Mouse (Mus musculus) stomach, adult 2 months (tissue): ENCODE data around the gene Dnaic2. TPM values are rescaled to one million over a fixed set of nuclear protein-coding genes. Genes with fewer than 3 reads are reported as not detected.

ENCODE experiments used
- polyA plus RNA-seq: library from polyadenylated mRNA; depleted of rRNA; stranded (reverse); fragments of >200 nt; gene quantifications from 2 replicates; pipeline ENCODE4 v1.2.3, GENCODE M21; 2012; rRNA removed

Gene Dnaic2
- polyA plus RNA-seq, result 0.16 and 0.31 TPM in 2 replicates

DNA sequence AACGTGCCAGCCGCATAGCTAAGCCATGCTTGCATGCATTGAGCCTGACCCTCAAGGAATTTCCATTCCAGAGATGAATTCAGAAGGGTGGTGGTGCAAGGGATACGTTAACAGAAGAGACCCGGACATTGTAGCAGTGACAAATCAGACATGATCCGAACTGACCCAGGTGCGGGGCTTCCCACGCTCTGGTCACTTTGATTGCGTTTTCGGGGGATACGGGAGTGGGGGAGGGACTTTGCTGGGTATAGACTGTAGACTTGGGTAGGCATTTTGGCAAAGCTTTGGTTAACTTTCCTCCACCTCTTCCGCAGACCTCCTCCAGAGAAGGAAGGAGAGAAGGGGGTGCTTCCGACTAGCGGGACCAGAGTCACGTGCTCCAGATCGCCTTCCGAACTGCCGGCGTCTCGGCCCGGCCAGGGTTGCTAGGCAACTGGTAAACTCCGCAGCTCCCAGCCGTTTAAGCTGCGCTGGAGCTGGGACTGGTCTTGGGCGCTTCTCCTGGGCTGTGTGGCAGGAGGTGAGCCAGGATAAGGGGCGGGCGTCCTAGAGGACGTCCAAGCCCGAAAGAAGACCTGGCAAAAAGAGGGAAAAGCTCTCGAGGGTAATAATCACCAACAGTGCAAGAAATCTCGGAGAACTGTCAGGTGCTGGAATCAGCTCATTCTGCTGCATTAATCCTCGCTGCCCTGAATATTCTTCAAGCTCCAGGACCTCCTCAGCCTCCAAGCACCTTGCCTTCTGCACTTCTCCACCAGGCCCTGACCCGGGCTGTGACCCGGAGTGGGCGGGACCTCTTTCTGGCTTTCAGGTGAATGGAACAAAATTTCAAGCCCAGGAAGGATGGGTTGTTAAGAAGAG is at the start of gene Dnaic2:
Dnaic2 (plus strand) TSS at position 444 of the 861 bp plus-strand sequence.

DNA sequence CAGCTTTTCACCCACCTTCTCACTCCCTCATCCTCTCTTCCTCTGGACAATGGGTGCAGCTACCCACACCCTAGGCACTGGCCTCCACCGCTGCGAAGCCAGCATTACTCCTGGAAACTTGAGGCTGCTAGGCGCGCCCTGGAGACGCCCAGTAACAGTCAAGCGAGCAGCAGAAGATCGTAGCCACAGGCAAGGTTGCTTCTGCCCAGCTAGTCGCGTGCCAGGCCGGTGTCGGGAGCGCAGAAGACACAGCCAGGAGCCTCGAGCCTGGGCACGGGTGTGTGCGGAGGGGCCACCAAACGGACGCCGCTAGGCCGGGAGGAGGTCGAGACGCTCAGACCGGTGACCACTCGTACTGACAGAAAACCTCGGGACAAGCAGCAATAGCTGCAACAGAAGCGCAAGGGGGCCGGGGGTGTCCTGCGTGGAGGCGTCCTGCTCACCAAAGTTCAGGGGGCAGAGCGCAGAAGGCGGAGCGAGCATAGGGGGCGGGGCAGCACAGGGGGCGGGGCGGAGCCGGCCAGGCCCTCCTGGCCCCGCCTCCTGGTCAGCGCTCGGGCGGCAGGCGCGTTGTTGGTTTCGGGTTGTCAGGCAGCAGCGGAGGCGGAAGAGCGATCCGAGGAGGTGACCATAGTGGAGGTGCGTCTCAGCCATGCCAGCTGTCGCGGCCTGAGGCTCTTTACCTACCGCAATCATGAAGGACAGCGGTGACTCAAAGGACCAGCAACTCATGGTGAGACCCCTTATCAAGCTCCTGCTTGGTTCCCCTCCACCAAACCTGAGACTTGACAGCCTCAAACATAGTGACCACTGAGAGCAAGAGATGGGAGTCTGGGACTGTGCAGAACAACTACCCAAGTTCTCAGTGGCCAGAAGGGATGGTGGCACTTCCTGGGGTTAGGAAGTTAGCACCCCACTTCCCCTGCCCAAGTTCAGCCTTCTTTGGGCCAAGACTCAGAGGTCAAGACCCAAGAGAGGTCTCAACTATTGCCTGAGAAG is 37.9 kb downstream of the Dnaic2 start, which contains the start of gene Kif19a:
Kif19a (plus strand) TSS at position 569 of the 999 bp plus-strand sequence.

GRCm38 (mm10) chr11:114795848-114796322 is 68.7 kb downstream of the Dnaic2 start, which contains the start of gene Btbd17:
Gene Btbd17 (minus strand): TSS chr11:114795945.

GRCm38 (mm10) chr11:114798624-114799023 is 71.4 kb downstream of the Dnaic2 start, which contains the start of gene Gpr142:
Gene Gpr142 (plus strand): TSS chr11:114798924.

Other genes with a start within 250 kb of the Dnaic2 start
- 34.7 and 50.3 TPM in 2 replicates for gene Rpl38, start 58.9 kb upstream of the Dnaic2 start, polyA plus RNA-seq
- gene Ttyh2, start 52.0 kb upstream of the Dnaic2 start, polyA plus RNA-seq, result 9.7 and 10.4 TPM in 2 replicates
- gene Kif19a, start 38.0 kb downstream of the Dnaic2 start, polyA plus RNA-seq, result 0.52 and 1.1 TPM in 2 replicates
- gene Btbd17, start 68.5 kb downstream of the Dnaic2 start, polyA plus RNA-seq, result 0.78 and 2.2 TPM in 2 replicates
- 0.23 and 0.43 TPM in 2 replicates for gene Gpr142, start 71.5 kb downstream of the Dnaic2 start, polyA plus RNA-seq
- 5.8 and 8.1 TPM in 2 replicates for gene Gprc5c, start 123.7 kb downstream of the Dnaic2 start, polyA plus RNA-seq
- gene Cd300a, start 162.6 kb downstream of the Dnaic2 start, polyA plus RNA-seq, result 0.24 and 0.39 TPM in 2 replicates
- gene Cd300lb, start 207.0 kb downstream of the Dnaic2 start, polyA plus RNA-seq, result 0.58 and 0.64 TPM in 2 replicates
- 0.26 and 0.32 TPM in 2 replicates for gene Cd300c, start 241.7 kb downstream of the Dnaic2 start, polyA plus RNA-seq